Mouse (Mus musculus) intestine, embryonic 14.5 days (tissue): ENCODE results near the gene Spa17. TPM values are rescaled to one million over a fixed set of nuclear protein-coding genes. Genes with fewer than 3 reads are reported as not detected.

Source experiments
- ATAC-seq: fragments of 200-750 bp; cut with Nextera tagmentation; replicated peaks from 2 replicates; pipeline ENCODE4 v1.8.0; 2017; ENCODE audit warnings: low read depth, moderate number of reproducible peaks, moderate TSS enrichment, moderate library complexity; ENCODE audit not compliant: low FRiP score, low TSS enrichment
- DNase-seq: peaks from one replicate; pipeline ENCODE4 v3.0.0-alpha.2; 2018; ENCODE audit warnings: low spot score
- H3K27ac ChIP-seq: fragments of 300-500 bp; sonication (generic); 2 replicates; pipeline ENCODE4 v1.5.1; 2014; ENCODE audit warnings: low read depth, mild to moderate bottlenecking, control low read depth
- H3K27me3 ChIP-seq: fragments of 300-500 bp; sonication (generic); replicated peaks from 2 replicates; pipeline ENCODE4 v1.6.1; 2014; ENCODE audit warnings: low read length, control low read depth; ENCODE audit not compliant: control insufficient read depth, insufficient read depth
- H3K36me3 ChIP-seq: fragments of 300-500 bp; sonication (generic); 2 replicates; pipeline ENCODE4 v1.6.1; 2014; ENCODE audit warnings: low read length, control low read depth; ENCODE audit not compliant: control insufficient read depth, insufficient read depth
- H3K4me1 ChIP-seq: fragments of 300-500 bp; sonication (generic); replicated peaks from 2 replicates; pipeline ENCODE4 v1.6.1; 2014; ENCODE audit warnings: low read length, control low read depth, mixed read lengths; ENCODE audit not compliant: control insufficient read depth, insufficient read depth
- H3K4me2 ChIP-seq: fragments of 300-500 bp; sonication (generic); 2 replicates; pipeline ENCODE4 v1.6.1; 2014; ENCODE audit warnings: low read length
- H3K4me3 ChIP-seq: fragments of 300-500 bp; sonication (generic); 2 replicates; pipeline ENCODE4 v1.5.1; 2014; ENCODE audit warnings: low read depth, low read length, control low read depth, mixed read lengths
- H3K9ac ChIP-seq: fragments of 300-500 bp; sonication (generic); 2 replicates; pipeline ENCODE4 v1.6.1; 2014; ENCODE audit warnings: mild to moderate bottlenecking, low read length
- H3K9me3 ChIP-seq: fragments of 300-500 bp; sonication (generic); 2 replicates; pipeline ENCODE4 v1.6.1; 2016; ENCODE audit warnings: low read length, control low read depth; ENCODE audit not compliant: control insufficient read depth
- WGBS: fragments of 180-500 bp; shearing (Covaris S2); extraction: QIAGEN DNeasy Blood & Tissue Kit; methylation state at CpG from one replicate; pipeline ENCODE4 v1.1.7; 2014; 5-methylcytosine and 5-hydroxymethylcytosine counted together
- polyA plus RNA-seq: library from polyadenylated mRNA; unstranded; fragments of >200 nt; fragmentation: Nextera tagmentation; extraction: Ambion mirVana; gene quantifications from 2 replicates; pipeline ENCODE4 v1.2.1, GENCODE M21; 2014

The Spa17 gene
- polyA plus RNA-seq, 1 experiment from 2014 or later, result 4.7 TPM

GRCm38 (mm10) chr9:37590381-37590780, 23.1 kb downstream of the Spa17 start:
- no peak overlapping the region for H3K9ac ChIP-seq
- no peak for DNase-seq
- WGBS, result 90% methylated on average over 4 of the region's 4 CpGs
- H3K36me3 ChIP-seq, result no peaks in the 10 kb centered on the region
- H3K4me1 ChIP-seq, result no peaks in the 10 kb centered on the region
- H3K27me3 ChIP-seq, result no peaks in the 10 kb centered on the region
- H3K4me2 ChIP-seq, result no peak overlapping the region
- H3K27ac ChIP-seq, result no peak overlapping the region
- no peak overlapping the region for H3K4me3 ChIP-seq
- no peak for ATAC-seq
- no peaks in the 10 kb centered on the region for H3K9me3 ChIP-seq

- Histone ChIP-seq H3K4me2 (no peak overlapping the region), H3K36me3 (no peaks in the 10 kb centered on the region), H3K27ac (no peak overlapping the region), H3K4me1 (no peaks in the 10 kb centered on the region), H3K9ac (no peak overlapping the region), H3K27me3 (no peaks in the 10 kb centered on the region), H3K4me3 (no peak overlapping the region), H3K9me3 (no peaks in the 10 kb centered on the region)
- ATAC-seq, result no peak
- 77% methylated on average over 4 of the region's 4 CpGs for WGBS
- DNase-seq, result no peak
These were observed 26.8 kb downstream of the Spa17 start for GRCm38 (mm10) chr9:37586718-37587117.

GRCm38 (mm10) chr9:37583594-37583993, 29.9 kb downstream of the Spa17 start:
- WGBS, result 86% methylated on average over 5 of the region's 5 CpGs
- no peak overlapping the region for H3K4me2 ChIP-seq
- no peaks in the 10 kb centered on the region for H3K9me3 ChIP-seq
- H3K27ac ChIP-seq, result no peak overlapping the region
- H3K9ac ChIP-seq, result no peak overlapping the region
- ATAC-seq, result no peak
- no peak overlapping the region for H3K4me3 ChIP-seq
- DNase-seq, result no peak
- H3K27me3 ChIP-seq, result no peaks in the 10 kb centered on the region
- no peaks in the 10 kb centered on the region for H3K4me1 ChIP-seq
- H3K36me3 ChIP-seq, result no peaks in the 10 kb centered on the region

- ATAC-seq, result no peak
These were observed 37.0 kb downstream of the Spa17 start for GRCm38 (mm10) chr9:37576436-37576930.

DNA sequence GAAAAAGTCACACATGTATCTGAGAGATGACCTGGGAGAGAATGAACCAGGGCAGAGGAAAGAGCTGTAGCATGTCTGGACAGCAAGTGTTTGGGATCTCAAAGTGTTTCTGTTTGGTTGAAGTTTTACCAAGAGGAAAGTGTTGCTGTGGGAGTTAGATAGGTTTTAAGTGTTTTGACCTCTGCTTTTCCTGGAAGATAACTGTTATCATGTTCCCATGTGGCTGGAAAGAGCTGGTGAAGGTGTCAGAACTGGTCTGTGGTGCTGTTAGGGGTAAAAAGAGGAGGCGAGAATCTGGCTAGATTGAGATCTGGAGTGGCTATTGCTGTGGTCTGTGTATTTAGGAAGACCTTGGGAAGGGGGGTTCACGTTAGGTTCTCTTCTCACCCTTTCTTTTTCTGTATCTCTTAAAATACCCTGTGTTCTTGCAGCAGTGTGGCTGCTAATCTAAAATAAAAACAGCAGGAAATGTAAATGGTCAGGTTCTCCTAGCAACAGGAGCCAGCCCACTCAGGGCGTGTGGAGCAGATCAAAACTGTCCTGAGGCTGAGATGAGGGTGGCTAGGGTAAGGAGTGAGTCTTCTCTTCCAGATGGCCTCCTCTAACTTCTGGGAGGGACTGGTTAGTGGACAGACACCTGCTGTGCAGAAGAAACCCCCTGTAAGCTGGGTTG, 41.2 kb downstream of the Spa17 start:
- ATAC-seq (no peak), DNase-seq (no peak)
- WGBS, result 55% methylated on average over 3 of the region's 3 CpGs
- Histone ChIP-seq H3K9me3 (no peaks in the 10 kb centered on the region), H3K36me3 (no peaks in the 10 kb centered on the region), H3K27me3 (no peaks in the 10 kb centered on the region), H3K4me1 (peaks cover 12% of the 10 kb centered on the region; the same call in 1 of the 2 replicates), H3K4me3 (no peak overlapping the region), H3K27ac (no peak overlapping the region), H3K9ac (no peak overlapping the region), H3K4me2 (no peak overlapping the region)

More at GRCm38 (mm10) chr9:37576436-37576930, 37.0 kb downstream of the Spa17 start:
- no peaks in the 10 kb centered on the region for H3K36me3 ChIP-seq
- no peaks in the 10 kb centered on the region for H3K4me1 ChIP-seq
- H3K9me3 ChIP-seq, result no peaks in the 10 kb centered on the region
- no peak for DNase-seq
- H3K4me2 ChIP-seq, result no peak overlapping the region
- no peaks in the 10 kb centered on the region for H3K27me3 ChIP-seq
- no peak overlapping the region for H3K9ac ChIP-seq
- no peak overlapping the region for H3K4me3 ChIP-seq
- H3K27ac ChIP-seq, result no peak overlapping the region
- 28% methylated on average over 14 of the region's 14 CpGs for WGBS

GRCm38 (mm10) chr9:37569231-37569835, 44.2 kb downstream of the Spa17 start:
- Histone ChIP-seq H3K9ac (no peak overlapping the region), H3K4me1 (peaks cover 12% of the 10 kb centered on the region; the same call in 1 of the 2 replicates), H3K27ac (no peak overlapping the region), H3K27me3 (no peaks in the 10 kb centered on the region), H3K9me3 (no peaks in the 10 kb centered on the region), H3K4me3 (no peak overlapping the region), H3K4me2 (no peak overlapping the region), H3K36me3 (no peaks in the 10 kb centered on the region)
- 79% methylated on average over 2 of the region's 2 CpGs for WGBS
- ATAC-seq (0 out of 2 replicates have a peak, but pooled peaks have one; percentile 5), DNase-seq (no peak)

- no peak for DNase-seq
- no peak overlapping the region for H3K4me2 ChIP-seq
- no peaks in the 10 kb centered on the region for H3K36me3 ChIP-seq
- no peak overlapping the region for H3K4me3 ChIP-seq
- peaks cover 12% of the 10 kb centered on the region; the same call in 1 of the 2 replicates for H3K4me1 ChIP-seq
- peak; percentile 64; the same call in 1 of the 2 replicates for ATAC-seq
- 34% methylated on average over 4 of the region's 4 CpGs for WGBS
- H3K27me3 ChIP-seq, result no peaks in the 10 kb centered on the region
- H3K27ac ChIP-seq, result no peak overlapping the region
- no peaks in the 10 kb centered on the region for H3K9me3 ChIP-seq
- no peak overlapping the region for H3K9ac ChIP-seq
These were observed 44.8 kb downstream of the Spa17 start for GRCm38 (mm10) chr9:37568605-37569214.

GRCm38 (mm10) chr9:37567892-37568604, 45.5 kb downstream of the Spa17 start:
- DNase-seq (no peak), ATAC-seq (peak; percentile 36)
- H3K36me3 ChIP-seq, result no peaks in the 10 kb centered on the region
- no peak overlapping the region for H3K4me3 ChIP-seq
- no peaks in the 10 kb centered on the region for H3K27me3 ChIP-seq
- no peak overlapping the region for H3K9ac ChIP-seq
- no peaks in the 10 kb centered on the region for H3K9me3 ChIP-seq
- H3K4me2 ChIP-seq, result peak overlapping the region; percentile 20; the same call in 1 of the 2 replicates
- H3K27ac ChIP-seq, result no peak overlapping the region
- peaks cover 12% of the 10 kb centered on the region; the same call in 1 of the 2 replicates for H3K4me1 ChIP-seq
- WGBS, result 27% methylated on average over 15 of the region's 15 CpGs
